Mouse (Mus musculus) kidney, embryonic 15.5 days (tissue): Measurements from ENCODE around the gene Snrpd3. TPM values are rescaled to one million over a fixed set of nuclear protein-coding genes. Genes with fewer than 3 reads are reported as not detected.
"Not testable (repeated sequence)": the region's sequence is repeated elsewhere in the genome, so short reads cannot be mapped to it uniquely, and the experiment has no call there.

Experiments used
- ATAC-seq: fragments of 200-750 bp; cut with Nextera tagmentation; replicated peaks from 2 replicates; pipeline ENCODE4 v1.8.0; 2017; ENCODE audit warnings: moderate TSS enrichment; ENCODE audit not compliant: low FRiP score
- H3K27ac ChIP-seq: fragments of 300-500 bp; sonication (generic); 2 replicates; pipeline ENCODE4 v1.5.1; 2015; ENCODE audit warnings: mild to moderate bottlenecking, inconsistent platforms
- H3K27me3 ChIP-seq: fragments of 300-500 bp; sonication (generic); 2 replicates; pipeline ENCODE4 v1.6.1; 2015; ENCODE audit warnings: inconsistent platforms
- H3K36me3 ChIP-seq: fragments of 300-500 bp; sonication (generic); 2 replicates; pipeline ENCODE4 v1.6.1; 2015; ENCODE audit warnings: inconsistent platforms
- H3K4me1 ChIP-seq: fragments of 300-500 bp; sonication (generic); 2 replicates; pipeline ENCODE4 v1.6.1; 2015; ENCODE audit warnings: inconsistent platforms
- H3K4me2 ChIP-seq: fragments of 300-500 bp; sonication (generic); 2 replicates; pipeline ENCODE4 v1.6.1; 2015; ENCODE audit warnings: moderate library complexity, mild to moderate bottlenecking, inconsistent platforms
- H3K4me3 ChIP-seq: fragments of 300-500 bp; sonication (generic); replicated peaks from 2 replicates; pipeline ENCODE4 v1.5.1; 2015; ENCODE audit warnings: mild to moderate bottlenecking, inconsistent platforms
- H3K9ac ChIP-seq: fragments of 300-500 bp; sonication (generic); 2 replicates; pipeline ENCODE4 v1.6.1; 2015; ENCODE audit warnings: mild to moderate bottlenecking, inconsistent platforms
- H3K9me3 ChIP-seq: fragments of 300-500 bp; sonication (generic); replicated peaks from 2 replicates; pipeline ENCODE4 v1.6.1; 2016; ENCODE audit warnings: inconsistent platforms
- WGBS: fragments of 180-500 bp; shearing (Covaris S2); methylation state at CpG from one replicate; pipeline ENCODE4 v1.1.7; 2015; ENCODE audit warnings: mixed read lengths; 5-methylcytosine and 5-hydroxymethylcytosine counted together
- polyA plus RNA-seq: library from polyadenylated mRNA; unstranded; fragments of >200 nt; fragmentation: Nextera tagmentation; extraction: Ambion mirVana; gene quantifications from 2 replicates; pipeline ENCODE4 v1.2.1, GENCODE M21; 2015

Gene Snrpd3
- 175 and 183 TPM in 2 replicates for polyA plus RNA-seq

- peaks cover 31% of the 10 kb centered on the region for H3K36me3 ChIP-seq
- peak; percentile 95 for ATAC-seq
- no peaks in the 10 kb centered on the region for H3K9me3 ChIP-seq
- under 1% methylated on average over 37 of the region's 52 CpGs for WGBS
- H3K27ac ChIP-seq: peak within 1 kb of the TSS; percentile 100
- H3K4me3 ChIP-seq: peak within 1 kb of the TSS; percentile 79
- peaks cover 49% of the 10 kb centered on the region for H3K4me1 ChIP-seq
- H3K4me2 ChIP-seq: peak within 1 kb of the TSS; percentile 87
- H3K27me3 ChIP-seq: no peaks in the 10 kb centered on the region
- H3K9ac ChIP-seq: peak within 1 kb of the TSS; percentile 94
Measured at GRCm38 (mm10) chr10:75517073-75517757, at the start of gene Snrpd3. TSS of gene Snrpd3 (plus strand) at chr10:75517551.

GRCm38 (mm10) chr10:75473411-75473810 lies 43.9 kb upstream of the Snrpd3 start:
- H3K27me3 ChIP-seq: no peaks in the 10 kb centered on the region
- no peaks in the 10 kb centered on the region for H3K9me3 ChIP-seq
- H3K36me3 ChIP-seq: no peaks in the 10 kb centered on the region
- no peak overlapping the region for H3K4me3 ChIP-seq
- H3K4me2 ChIP-seq: no peak overlapping the region
- no peak for ATAC-seq
- no peak overlapping the region for H3K27ac ChIP-seq
- no peak overlapping the region for H3K9ac ChIP-seq
- H3K4me1 ChIP-seq: peaks cover 16% of the 10 kb centered on the region
- WGBS: 79% methylated on average over 8 of the region's 8 CpGs

- Histone ChIP-seq H3K36me3 (no peaks in the 10 kb centered on the region), H3K4me1 (peaks cover 16% of the 10 kb centered on the region), H3K27me3 (no peaks in the 10 kb centered on the region), H3K9ac (no peak overlapping the region), H3K4me2 (no peak overlapping the region), H3K9me3 (no peaks in the 10 kb centered on the region), H3K4me3 (no peak overlapping the region), H3K27ac (0 out of 2 replicates have a peak overlapping the region, but pooled peaks have one; percentile 32)
- WGBS: 19% methylated on average over 5 of the region's 5 CpGs
- no peak for ATAC-seq
Measured at GRCm38 (mm10) chr10:75474571-75474970, 42.8 kb upstream of the Snrpd3 start.

GRCm38 (mm10) chr10:75475139-75475850 lies 42.1 kb upstream of the Snrpd3 start:
- Histone ChIP-seq H3K27ac (0 out of 2 replicates have a peak overlapping the region, but pooled peaks have one; percentile 32), H3K4me1 (peaks cover 16% of the 10 kb centered on the region)
- WGBS: 49% methylated on average over 5 of the region's 6 CpGs
- H3K4me2 ChIP-seq, H3K9ac ChIP-seq, H3K36me3 ChIP-seq, H3K27me3 ChIP-seq, H3K4me3 ChIP-seq, H3K9me3 ChIP-seq: not testable (repeated sequence)
- 0 out of 2 replicates have a peak, but pooled peaks have one; percentile 36 for ATAC-seq

GRCm38 (mm10) chr10:75477034-75477433 lies 40.3 kb upstream of the Snrpd3 start:
- H3K4me3 ChIP-seq: no peak overlapping the region
- no peaks in the 10 kb centered on the region for H3K36me3 ChIP-seq
- H3K27ac ChIP-seq: 0 out of 2 replicates have a peak overlapping the region, but pooled peaks have one; percentile 45
- WGBS: 55% methylated on average over 9 of the region's 9 CpGs
- H3K9me3 ChIP-seq: no peaks in the 10 kb centered on the region
- ATAC-seq: no peak; the same call in 1 of the 2 replicates
- H3K4me2 ChIP-seq: no peak overlapping the region
- H3K9ac ChIP-seq: no peak overlapping the region
- H3K4me1 ChIP-seq: peaks cover 16% of the 10 kb centered on the region
- H3K27me3 ChIP-seq: no peaks in the 10 kb centered on the region

GRCm38 (mm10) chr10:75479955-75480354 lies 37.4 kb upstream of the Snrpd3 start:
- Histone ChIP-seq H3K36me3 (no peaks in the 10 kb centered on the region), H3K4me3 (no peak overlapping the region), H3K4me1 (peaks cover 13% of the 10 kb centered on the region), H3K27me3 (no peaks in the 10 kb centered on the region), H3K9me3 (no peaks in the 10 kb centered on the region), H3K4me2 (no peak overlapping the region), H3K9ac (no peak overlapping the region), H3K27ac (no peak overlapping the region)
- ATAC-seq: no peak
- WGBS: 88% methylated on average over 2 of the region's 2 CpGs

- 75% methylated on average over 4 of the region's 4 CpGs for WGBS
- Histone ChIP-seq H3K27ac (no peak overlapping the region), H3K27me3 (no peaks in the 10 kb centered on the region), H3K4me1 (peaks cover 19% of the 10 kb centered on the region), H3K9me3 (no peaks in the 10 kb centered on the region), H3K4me2 (no peak overlapping the region), H3K36me3 (no peaks in the 10 kb centered on the region), H3K9ac (no peak overlapping the region), H3K4me3 (no peak overlapping the region)
- no peak for ATAC-seq
Measured at GRCm38 (mm10) chr10:75481703-75482102, 35.6 kb upstream of the Snrpd3 start.

- no peaks in the 10 kb centered on the region for H3K36me3 ChIP-seq
- H3K4me3 ChIP-seq: no peak overlapping the region
- H3K27me3 ChIP-seq: no peaks in the 10 kb centered on the region
- 75% methylated on average over 5 of the region's 5 CpGs for WGBS
- H3K9me3 ChIP-seq: no peaks in the 10 kb centered on the region
- peaks cover 13% of the 10 kb centered on the region for H3K4me1 ChIP-seq
- no peak for ATAC-seq
- H3K4me2 ChIP-seq: no peak overlapping the region
- H3K27ac ChIP-seq: no peak overlapping the region
- no peak overlapping the region for H3K9ac ChIP-seq
Measured at GRCm38 (mm10) chr10:75482271-75482670, 35.1 kb upstream of the Snrpd3 start.

- ATAC-seq: no peak
- Histone ChIP-seq H3K27me3 (no peaks in the 10 kb centered on the region), H3K9me3 (no peaks in the 10 kb centered on the region), H3K27ac (no peak overlapping the region), H3K4me3 (no peak overlapping the region), H3K36me3 (no peaks in the 10 kb centered on the region), H3K9ac (no peak overlapping the region), H3K4me1 (peaks cover 12% of the 10 kb centered on the region; the same call in 1 of the 2 replicates), H3K4me2 (no peak overlapping the region)
- 87% methylated on average over 11 of the region's 11 CpGs for WGBS
Measured at GRCm38 (mm10) chr10:75482919-75483483, 34.4 kb upstream of the Snrpd3 start.

- no peak overlapping the region for H3K4me2 ChIP-seq
- H3K9ac ChIP-seq: no peak overlapping the region
- H3K9me3 ChIP-seq: no peaks in the 10 kb centered on the region
- H3K27me3 ChIP-seq: no peaks in the 10 kb centered on the region
- no peak overlapping the region for H3K4me3 ChIP-seq
- H3K36me3 ChIP-seq: no peaks in the 10 kb centered on the region
- H3K4me1 ChIP-seq: peaks cover 12% of the 10 kb centered on the region; the same call in 1 of the 2 replicates
- ATAC-seq: no peak
- WGBS: 91% methylated on average over 6 of the region's 6 CpGs
- H3K27ac ChIP-seq: no peak overlapping the region
Measured at GRCm38 (mm10) chr10:75484066-75484465, 33.3 kb upstream of the Snrpd3 start.

- 68% methylated on average over 6 of the region's 6 CpGs for WGBS
- Histone ChIP-seq H3K27me3 (no peaks in the 10 kb centered on the region), H3K4me3 (no peak overlapping the region), H3K4me2 (no peak overlapping the region), H3K4me1 (peaks cover 12% of the 10 kb centered on the region; the same call in 1 of the 2 replicates), H3K27ac (no peak overlapping the region), H3K36me3 (no peaks in the 10 kb centered on the region), H3K9me3 (no peaks in the 10 kb centered on the region), H3K9ac (no peak overlapping the region)
- ATAC-seq: no peak
Measured at GRCm38 (mm10) chr10:75484767-75485166, 32.6 kb upstream of the Snrpd3 start.
